Mouse (Mus musculus) testis, postnatal 14 days (tissue): ENCODE data around the gene Nup210.
A peak's percentile ranks its signal among the peaks of the same experiment; 100 is the strongest.

ENCODE experiments used
- DNase-seq: peaks from one replicate; pipeline ENCODE4 v3.0.0; 2021; ENCODE audit warnings: low spot score

The Nup210 gene

DNA sequence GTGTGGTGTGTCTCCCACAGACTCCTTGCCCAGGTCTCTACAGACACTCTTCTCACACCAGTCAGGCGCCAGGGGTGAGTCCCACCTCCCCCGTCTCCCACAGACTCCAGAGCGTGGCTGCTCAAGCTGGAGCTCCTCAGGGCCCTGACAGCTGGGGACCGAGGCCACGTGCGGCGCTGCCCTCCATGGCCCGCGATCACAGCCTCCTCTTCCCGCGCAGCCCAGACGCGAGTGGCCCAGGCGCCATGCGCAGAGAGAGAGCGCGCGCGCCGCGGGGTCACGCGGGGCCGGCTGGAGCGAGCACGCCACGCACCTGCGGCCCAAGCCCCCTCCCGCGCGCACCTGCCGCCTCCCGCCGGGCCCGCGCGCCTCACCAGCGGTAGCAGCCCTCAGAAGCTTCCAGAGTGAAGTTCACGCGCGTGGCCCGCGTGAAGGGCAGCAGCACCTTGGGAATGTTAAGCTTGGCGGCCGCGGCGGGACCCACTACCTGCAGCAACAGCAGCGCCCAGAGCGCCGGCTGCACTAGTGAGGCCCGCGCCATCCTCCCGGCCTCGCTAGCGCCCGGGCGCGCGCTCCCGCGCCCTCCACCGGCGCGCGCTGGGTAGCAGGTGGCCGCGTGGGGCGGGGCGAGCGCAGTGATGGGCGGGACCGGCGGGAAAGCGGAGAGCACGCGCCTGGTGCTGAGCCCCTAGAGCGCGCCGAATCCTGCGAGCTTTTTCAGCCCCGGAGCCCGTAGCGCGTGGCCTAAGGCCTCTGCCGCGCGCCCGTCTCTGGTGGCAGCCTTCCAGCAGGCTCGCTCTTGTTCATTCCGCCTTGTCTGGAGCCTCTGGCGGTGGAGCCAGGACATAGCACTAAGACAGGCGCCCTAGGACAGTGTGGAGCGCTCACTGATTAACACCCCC, at the start of gene Nup210:
Nup210 (minus strand) TSS at position 586 of the 902 bp plus-strand sequence.
- DNase-seq = peak; percentile 90

DNA sequence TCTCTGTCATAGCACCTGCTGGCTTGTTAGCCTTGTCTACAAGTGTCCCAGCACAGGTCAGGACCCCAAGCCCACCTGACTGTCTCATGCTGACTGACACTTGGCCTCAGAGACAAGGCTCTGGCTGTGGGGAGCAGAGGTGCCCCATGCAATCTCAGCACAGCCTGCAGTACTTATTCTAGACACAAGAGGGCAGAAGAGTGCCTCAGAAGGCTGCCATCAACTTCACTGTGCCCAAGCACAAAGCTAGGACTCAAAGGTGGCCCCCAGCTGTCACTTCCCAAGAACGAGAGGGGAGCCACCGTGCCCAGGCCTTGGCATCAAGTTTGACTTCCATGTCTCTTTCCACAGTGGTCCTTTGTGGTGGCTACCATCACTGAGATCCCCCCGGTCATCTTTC, 48.6 kb upstream of the Nup210 start:
- no peak for DNase-seq

DNA sequence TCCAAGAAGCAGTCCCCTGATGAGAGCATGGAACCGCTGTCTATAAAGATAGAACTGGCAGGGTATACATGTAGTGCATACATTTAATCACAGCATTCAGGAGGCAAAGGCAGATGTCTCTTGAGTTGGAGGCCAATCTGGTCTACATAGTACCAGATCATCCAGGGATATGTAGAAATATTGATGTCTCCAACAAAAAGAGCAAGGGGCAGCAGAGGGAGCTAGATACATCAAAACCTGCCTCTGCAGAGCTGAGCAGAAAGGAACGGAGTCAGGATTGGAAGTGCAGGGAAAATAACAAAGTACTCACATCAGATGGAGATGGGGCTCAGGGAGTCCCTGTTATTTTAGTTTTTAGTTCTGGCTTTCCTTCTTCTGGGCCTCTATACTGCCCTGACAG, 48.0 kb upstream of the Nup210 start:
- no peak for DNase-seq

DNA sequence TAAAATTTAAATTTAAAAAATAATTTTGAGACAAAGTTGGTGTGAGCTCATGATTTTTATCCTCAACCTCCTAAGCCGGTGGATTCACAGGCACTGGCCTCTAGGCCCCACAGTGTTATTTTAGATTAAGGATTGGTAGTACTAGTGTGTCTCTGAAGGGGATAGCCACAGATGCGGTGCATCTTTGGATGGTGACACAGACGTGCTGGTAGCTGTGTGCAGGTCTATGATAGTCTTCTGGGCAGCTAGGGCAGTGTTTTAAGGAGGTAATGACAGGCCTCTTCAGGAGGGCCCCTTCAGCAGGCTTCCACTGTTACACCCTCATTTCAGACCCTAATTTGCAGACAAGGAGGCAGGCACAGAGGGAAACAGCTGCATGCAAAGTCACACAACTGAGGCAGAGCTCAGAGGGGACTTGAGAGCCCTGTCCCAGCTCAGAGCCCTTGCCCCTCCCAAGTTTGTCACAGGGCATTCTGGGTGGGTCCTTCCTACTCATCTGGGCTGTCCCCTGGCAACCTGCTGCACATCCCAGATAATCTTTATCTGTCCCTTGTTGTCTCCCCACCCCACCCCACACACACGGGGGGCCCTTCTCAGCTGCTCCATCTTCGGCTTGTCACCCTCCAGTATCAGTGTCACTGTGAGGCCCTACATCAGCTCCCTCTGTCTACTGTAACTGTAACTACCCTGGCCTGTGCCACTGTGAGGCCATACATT, 46.7 kb upstream of the Nup210 start:
- DNase-seq = no peak

DNA sequence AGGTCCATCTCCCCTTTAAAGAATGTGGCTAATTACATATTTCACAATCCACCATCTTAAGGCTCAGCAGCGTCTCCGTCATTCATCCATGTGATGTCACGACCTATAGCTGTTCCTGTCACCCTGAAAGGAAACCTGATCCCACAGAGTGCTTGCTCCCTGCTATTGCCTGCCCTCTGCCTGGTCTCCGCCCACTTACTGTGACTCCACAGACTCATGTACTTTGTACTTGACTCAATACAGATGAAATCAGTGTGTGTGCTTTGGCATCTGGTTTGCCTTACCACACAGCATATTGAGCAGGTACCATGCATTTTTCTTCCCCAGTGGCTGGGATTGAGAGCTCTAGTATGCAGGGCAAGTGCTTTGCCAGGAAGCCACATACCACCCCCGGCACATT, 45.7 kb upstream of the Nup210 start:
- no peak for DNase-seq

DNA sequence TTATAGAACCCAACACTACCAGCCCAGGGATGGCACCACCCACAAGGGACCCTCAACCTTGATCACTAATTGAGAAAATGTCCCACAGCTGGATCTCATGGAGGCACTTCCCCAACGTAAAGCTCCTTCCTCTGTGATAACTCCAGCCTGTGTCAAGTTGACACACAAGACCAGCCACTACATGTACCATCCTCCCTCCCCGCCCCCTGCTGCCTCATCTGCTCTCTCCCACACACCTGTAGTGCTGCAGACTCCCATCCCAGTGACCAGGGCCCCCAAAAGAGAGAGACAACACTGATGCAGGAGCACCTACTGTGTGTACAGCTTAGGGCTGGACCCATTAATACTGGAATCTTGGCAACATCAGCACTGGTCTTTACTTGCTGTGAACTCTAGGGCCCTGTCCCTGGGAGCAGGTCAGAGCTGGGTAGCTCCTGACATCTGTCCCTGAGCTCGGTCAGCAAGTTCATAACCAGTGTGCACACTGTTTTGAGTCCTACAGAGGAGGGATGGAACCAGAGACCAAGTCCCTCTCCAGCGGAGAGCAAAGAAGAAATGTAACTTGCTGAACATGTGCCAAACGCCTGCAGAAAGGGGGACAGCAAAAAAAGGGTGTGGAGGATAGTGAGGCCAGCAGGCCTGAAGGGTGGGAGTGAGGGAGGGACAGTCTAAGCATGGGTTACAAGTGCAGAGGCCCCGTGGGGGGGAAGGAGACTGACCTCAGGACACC, 45.0 kb upstream of the Nup210 start:
- DNase-seq = no peak

DNA sequence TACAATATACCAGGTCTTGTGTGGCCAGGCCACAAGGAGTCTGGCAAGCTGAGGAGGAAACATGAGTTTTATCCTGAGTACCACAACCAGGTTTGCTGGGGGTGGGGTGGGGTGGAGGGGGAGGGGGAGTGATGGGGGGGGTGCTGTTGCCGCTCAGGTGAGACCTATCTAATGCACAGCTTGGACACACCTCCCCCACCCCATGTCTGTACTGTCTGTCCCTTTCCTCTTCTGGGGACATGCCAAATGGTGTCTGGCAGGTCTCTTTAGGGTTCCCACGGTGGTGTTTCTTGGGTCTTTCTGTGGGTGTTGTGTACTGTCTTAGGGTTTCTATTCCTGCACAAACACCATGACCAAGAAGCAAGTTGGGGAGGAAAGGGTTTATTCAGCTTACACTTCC, 44.3 kb upstream of the Nup210 start:
- no peak for DNase-seq

DNA sequence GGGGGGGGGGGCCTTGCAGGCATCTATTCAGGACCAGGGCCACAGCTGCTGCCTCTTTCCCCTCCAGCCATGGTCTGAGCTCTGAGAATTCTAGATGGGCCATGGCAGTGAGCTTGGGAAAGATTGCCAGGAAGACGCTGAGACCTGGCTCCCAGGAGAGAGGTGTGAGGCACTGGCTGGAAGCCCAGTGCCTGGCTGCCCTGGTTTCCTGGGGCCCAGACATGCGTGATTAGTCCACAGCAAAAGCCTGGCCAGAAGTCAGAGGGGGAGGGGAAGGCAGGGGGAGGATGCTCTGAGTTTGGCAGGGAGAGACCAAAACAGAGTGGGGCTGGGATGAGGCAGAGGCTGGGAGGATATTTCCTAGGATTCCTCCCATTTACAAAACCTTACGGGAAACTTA, 43.8 kb upstream of the Nup210 start:
- DNase-seq = peak; percentile 49

DNA sequence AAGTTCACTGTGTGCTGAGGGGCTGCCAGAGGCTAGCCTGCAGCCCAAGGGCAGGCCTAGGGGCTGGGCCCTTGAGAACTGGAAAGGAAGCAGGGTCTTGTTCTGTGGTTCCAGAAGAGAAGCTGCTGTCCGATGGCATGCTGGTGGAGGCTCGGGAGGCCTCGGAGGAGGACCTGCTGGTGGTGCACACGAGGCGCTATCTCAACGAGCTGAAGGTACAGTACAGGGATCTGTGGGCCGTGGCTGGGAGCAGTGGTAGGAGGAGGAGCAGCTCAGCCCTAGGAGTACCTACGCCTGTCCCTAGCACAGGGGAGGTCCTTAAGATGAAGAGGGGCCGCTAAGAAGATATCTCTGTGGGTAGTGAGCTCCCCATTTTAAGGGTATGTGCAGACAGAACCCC, 42.4 kb upstream of the Nup210 start:
- DNase-seq = no peak

DNA sequence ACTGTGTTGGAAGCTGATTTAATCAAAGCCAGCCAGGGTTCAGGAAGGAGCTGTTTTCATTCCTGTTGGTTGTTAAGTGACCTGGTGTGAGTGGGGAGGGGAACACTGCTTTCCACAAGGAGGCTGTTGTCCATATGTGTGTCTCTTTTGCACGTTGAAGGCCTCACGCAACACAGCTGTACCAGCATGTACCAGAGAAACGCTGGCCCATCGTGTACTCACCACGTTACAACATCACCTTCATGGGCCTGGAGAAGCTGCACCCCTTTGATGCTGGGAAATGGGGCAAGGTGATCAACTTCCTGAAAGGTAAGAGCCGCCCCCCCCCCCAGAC, 40.6 kb upstream of the Nup210 start:
- DNase-seq = no peak

DNA sequence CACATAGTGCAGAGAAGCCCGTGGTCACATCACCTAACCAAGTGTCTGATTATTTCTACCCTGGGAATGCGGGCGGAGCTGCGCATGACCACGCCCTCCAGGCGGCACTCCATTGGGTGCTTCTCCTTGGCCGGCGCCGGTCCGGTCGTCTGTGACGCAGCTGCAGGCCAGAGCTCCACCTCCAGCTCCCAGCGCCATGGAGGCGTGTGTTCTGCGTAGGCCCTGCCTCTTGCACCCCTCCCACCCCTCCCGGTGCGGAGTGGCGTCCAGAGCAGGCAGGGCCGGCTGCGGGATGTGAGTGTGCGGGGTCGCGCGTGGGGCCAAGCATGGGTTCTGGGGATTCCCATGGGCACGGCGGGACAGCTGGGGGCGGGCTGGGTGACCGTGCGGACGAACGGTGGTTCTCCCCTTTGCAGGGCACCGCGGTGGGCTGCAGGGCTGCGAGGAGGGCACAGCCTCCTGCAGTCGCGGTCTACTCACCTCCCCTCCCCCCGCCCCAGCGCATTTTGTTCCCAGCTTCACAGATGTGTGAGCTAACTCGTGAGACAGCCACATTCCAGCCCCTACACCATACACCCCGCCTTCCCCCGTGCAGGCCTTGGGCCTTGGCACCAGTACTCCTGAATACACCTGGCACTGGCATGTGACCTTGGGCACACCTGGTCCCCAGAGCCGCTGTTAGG, 40.1 kb upstream of the Nup210 start, which contains the start of gene Hdac11:
Hdac11 (plus strand) TSS at position 112 of the 683 bp plus-strand sequence.
- DNase-seq = peak; percentile 89

DNA sequence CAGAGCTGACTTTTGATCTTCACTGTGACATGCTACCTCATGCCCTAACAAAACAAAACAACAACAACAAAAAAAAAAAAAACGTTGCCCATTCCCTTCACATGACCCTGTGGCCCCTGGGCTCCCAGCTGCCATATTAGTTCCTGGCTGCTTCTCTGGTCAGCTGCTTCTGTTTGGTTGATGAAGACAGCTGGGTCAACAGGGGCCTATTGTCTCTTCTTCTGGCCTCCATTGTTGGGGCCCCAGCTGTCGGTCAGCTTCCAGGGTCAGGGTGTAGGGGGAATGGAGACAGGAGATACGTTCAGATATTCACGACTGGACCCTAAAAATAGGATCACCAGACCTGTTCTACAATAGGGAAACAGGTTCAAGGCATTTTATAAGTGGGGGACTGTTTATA, 39.4 kb upstream of the Nup210 start:
- no peak for DNase-seq

DNA sequence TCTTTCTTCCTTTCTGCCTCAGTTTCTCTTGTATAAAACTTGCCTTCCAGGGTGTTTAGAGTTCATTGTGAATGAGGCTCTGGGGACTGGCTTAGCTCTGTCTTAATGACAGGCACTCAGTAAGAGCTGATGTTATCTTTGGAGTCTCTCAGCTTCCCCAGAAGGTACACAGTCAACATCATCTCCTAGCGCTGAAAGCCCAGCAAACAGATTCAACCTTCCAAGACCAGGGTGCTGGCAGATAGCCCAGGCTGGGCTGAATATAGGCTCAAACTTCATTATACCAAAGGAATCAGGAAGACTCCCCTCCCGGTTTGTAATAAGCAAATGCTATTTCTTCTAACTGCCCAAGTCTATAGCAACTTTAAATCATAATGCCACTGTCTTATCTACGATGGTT, 38.7 kb upstream of the Nup210 start:
- DNase-seq = no peak

DNA sequence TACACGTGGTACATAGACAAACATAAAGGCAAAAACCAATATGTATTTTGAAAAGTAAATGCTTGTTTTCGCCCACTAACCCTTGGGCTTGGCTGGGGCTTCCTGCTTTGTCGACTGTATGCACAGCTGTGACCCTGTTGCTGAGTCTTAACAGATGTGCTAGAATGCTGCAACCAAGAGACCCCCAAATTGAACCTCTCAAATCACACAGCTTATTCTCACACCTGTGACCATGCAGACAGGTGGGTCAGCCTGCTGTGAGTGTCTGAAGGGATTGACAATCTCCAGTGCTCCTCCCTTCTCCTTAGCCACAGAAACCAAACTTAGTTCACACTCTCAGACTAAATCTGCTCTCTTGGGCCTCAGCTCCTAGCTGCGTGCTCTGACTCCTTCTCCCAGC, 38.1 kb upstream of the Nup210 start:
- DNase-seq = no peak

DNA sequence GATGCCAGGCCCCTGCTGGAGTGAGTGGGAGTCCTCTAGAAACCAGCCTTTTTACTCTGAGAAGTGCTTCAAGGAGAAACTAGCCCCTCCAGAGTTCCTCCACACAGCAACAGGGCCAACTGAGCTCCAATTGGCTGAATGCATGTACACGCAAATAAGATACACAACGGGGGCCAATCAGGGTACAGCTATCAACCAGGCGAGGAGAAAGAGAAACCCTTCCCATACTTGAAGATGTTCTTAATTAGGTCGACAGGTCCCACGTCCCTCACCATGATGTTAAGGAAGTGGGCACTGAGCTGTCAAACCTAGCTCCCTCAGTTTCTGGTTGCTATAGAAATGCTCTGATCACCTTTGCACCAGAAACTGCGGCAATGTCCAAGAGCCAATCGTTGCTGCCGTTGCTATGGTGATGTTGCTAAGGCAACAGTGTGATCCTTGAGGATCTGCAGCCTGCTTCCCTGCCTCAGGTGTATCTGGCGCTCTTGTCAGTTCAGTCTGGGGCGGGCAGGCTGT, 37.0 kb upstream of the Nup210 start:
- DNase-seq = peak; percentile 60

DNA sequence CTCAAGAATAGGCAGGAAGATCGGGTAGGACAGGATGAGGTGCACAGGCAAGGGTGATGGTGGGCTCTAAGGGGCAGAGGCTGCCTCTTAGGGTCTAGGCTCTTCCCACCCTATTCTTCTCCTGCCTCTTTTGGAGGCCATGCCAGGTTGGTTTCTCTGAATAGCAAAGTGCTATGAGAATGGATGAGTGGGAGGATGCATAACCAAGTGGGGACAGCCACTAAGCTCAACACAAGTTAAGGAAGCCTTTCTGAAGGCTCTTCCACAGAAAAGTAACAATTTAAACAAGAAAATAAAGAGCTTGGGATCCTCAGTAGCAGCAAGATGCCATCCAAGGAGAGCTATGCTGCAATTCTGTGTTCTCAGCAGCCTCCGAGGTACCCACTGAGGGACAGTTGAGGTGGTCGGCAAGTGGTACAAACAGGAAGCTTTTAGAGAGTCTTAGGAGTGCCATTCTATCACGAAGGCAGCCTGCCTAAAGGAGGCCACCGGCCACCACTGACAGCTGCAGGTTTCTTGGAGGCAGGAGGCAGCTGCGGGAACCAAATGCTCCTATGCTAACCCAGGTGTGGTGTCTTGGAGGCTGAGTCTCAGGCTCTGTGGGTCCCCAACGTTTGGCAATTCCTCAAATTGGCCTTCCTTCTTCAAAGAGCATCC, 36.4 kb upstream of the Nup210 start:
- no peak for DNase-seq

DNA sequence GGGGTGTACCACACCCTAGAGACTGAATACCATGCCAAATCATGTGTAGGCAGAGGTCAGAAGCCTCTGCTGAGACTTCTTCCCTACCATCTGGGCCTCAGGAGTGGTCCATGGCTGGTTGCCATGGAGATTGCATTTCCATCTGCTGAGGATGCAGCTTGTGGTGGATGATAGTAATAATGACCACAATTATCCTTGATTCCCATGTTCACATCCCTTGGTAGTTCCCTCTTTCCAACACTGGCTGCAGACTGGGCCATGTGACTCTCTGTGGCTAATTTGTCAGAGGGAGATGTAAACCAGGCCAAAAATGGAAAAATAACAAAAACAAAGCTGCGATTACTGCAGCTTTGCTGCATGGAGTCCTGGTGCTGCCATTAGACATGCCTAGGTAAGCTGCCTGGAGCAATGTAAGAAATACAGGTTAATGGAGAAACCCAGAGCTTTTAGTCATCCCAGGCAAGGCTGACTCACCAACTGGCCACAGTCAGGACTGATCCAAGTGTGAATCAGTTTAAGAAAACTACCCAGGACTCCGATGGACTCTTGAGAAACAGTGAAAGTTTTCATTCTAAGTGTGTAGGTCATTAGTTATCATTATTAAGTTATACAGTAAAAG, 30.6 kb upstream of the Nup210 start:
- DNase-seq = no peak

DNA sequence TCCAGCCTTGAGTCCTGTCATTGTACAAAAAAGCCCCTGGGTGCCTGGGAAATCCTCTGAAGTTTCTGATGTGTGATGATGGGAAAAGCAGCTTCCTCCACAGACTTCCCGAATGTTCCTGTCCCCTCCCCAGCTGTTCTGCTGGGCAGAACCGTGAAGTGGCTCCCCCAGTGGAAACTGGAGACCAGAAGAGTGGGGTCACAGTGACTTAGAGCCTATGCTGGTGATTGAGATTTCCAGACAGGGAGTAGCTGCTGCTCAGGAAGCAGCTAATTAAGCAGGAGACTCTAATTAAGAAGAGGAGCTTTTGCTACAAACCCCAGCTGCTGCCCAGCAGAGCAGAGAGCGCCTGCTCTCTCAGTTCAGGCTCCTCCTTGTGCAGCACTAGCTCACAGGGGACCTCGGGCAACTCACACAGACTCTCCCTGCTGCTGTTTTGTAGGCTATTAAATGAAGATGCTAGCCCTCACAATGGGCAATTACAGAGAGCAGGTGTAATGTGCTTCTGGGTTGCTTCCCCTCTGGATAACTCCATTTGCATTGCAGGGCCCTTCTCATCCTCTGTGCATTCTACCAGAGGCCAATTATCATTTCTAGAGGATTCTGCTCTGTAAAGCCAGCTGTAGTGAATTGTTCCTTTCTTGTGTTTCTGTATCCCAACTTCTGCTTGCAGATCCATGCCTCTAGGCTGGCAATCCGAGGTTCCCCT, 30.0 kb upstream of the Nup210 start:
- no peak for DNase-seq

DNA sequence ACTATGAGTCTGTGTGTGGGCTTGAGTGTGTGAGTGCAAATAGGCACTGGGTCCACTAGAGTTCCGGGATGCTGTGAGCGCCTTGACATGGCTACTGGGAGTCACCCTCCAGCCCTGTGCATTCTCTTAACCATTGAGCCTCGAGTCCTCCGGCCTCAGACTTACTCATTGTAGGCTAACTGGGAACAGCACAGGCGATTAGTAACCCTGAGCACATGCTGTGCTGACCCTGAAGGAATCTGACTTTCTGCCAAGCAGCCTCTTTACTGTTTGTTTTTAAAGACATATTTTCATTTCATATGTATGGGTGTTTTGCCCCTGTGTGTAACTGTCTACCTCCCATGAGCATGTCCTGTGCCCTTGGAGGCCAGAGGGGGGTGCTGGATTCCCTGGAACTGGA, 28.9 kb upstream of the Nup210 start:
- DNase-seq = no peak

DNA sequence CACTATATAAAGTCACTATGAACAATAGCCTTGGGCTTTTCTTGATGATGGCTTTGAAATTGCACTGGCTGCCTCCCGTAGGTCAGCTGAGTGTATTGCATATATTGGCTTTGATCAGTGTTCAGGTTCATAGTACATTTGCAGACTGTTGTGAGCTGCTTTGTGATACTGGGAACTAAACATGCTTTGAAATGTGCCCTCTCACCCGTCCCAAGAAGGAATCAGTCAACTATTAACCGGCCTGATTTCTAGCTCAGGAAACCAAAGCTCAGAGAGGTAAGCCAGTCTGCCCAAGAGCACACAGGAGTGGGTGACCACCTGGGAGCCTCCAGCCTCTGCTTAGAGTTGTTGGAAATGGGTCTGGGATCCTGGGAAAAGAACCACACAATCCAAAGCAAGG, 28.4 kb upstream of the Nup210 start:
- no peak for DNase-seq
